Mouse (Mus musculus) macrophage (primary cell): Measurements from ENCODE around the gene Gm21627. TPM values are rescaled to one million over a fixed set of nuclear protein-coding genes. Genes with fewer than 3 reads are reported as not detected.
"Not testable (repeated sequence)": the region's sequence is repeated elsewhere in the genome, so short reads cannot be mapped to it uniquely, and the experiment has no call there.

ENCODE experiments used
- H3K27ac ChIP-seq: fragments of 350-480 bp; formaldehyde crosslinking; 2 replicates; pipeline ENCODE4 v1.9.0; 2021
- H3K36me3 ChIP-seq: fragments of 350-480 bp; formaldehyde crosslinking; 2 replicates; pipeline ENCODE4 v1.9.0; 2021; ENCODE audit errors: inconsistent target
- H3K4me3 ChIP-seq: fragments of 350-480 bp; formaldehyde crosslinking; 2 replicates; pipeline ENCODE4 v1.9.0; 2021; ENCODE audit errors: inconsistent target
- H3K79me2 ChIP-seq: fragments of 350-480 bp; formaldehyde crosslinking; 2 replicates; pipeline ENCODE4 v1.9.0; 2021; ENCODE audit errors: inconsistent target
- WGBS: methylation state at CpG from one replicate; pipeline ENCODE4 v1.1.7; 2026; ENCODE audit warnings: inconsistent platforms; ENCODE audit not compliant: missing documents; 5-methylcytosine and 5-hydroxymethylcytosine counted together
- polyA plus RNA-seq: library from polyadenylated mRNA; stranded (reverse); fragments of 250-400 nt; gene quantifications from 3 replicates; pipeline ENCODE4 v1.2.4, GENCODE M21; 2018; ENCODE audit warnings: inconsistent platforms
- total RNA-seq, 78 experiments: library from RNA; depleted of rRNA; stranded (reverse); fragments of 250-400 nt; gene quantifications; 1 replicate in 9 of 78; 2 replicates in 24 of 78; 3 replicates in 43 of 78; 4 replicates in 2 of 78; pipeline ENCODE4 v1.2.4; 2018; ENCODE audit warnings: inconsistent platforms in 56 of 78

Gene Gm21627
- total RNA-seq (2018; cell fraction: chromatin; rRNA removed): not detected
- not detected for total RNA-seq (2018; cell fraction: cytosol; rRNA removed)
- total RNA-seq (2018; cell fraction: nucleus; rRNA removed): not detected
- not detected in 3 replicates for polyA plus RNA-seq

- H3K4me3 ChIP-seq, H3K27ac ChIP-seq: not testable (repeated sequence)
These were observed at the start of gene Gm21627 for GRCm38 (mm10) chrY:63228127-63228526. TSS of gene Gm21627 (plus strand) at chrY:63228427.

More at GRCm38 (mm10) chrY:63228127-63228526, at the start of gene Gm21627:
- not testable (repeated sequence) for H3K79me2 ChIP-seq, H3K36me3 ChIP-seq
- WGBS: no CpG with 5 or more reads among the region's 6 CpGs
